Mouse (Mus musculus) midbrain, embryonic 13.5 days (tissue): ENCODE measurements at regions not wholly inside any gene's neighbourhood (a gene's known extent, or its start where the extent isn't known, plus 50 kb on each side); places are given as distances from the start of the nearest gene placed in this dataset.

Experiments used
- ATAC-seq: fragments of 200-750 bp; cut with Nextera tagmentation; 2 replicates; pipeline ENCODE4 v1.8.0; 2017; ENCODE audit warnings: mild to moderate bottlenecking, moderate TSS enrichment, moderate library complexity
- H3K27ac ChIP-seq: fragments of 300-500 bp; sonication (generic); 2 replicates; pipeline ENCODE4 v1.5.1; 2015; ENCODE audit warnings: inconsistent platforms, mild to moderate bottlenecking, moderate library complexity
- H3K27me3 ChIP-seq: fragments of 300-500 bp; sonication (generic); 2 replicates; pipeline ENCODE4 v1.6.1; 2015; ENCODE audit warnings: mild to moderate bottlenecking, inconsistent platforms
- H3K36me3 ChIP-seq: fragments of 300-500 bp; sonication (generic); 2 replicates; pipeline ENCODE4 v1.6.1; 2015; ENCODE audit warnings: mild to moderate bottlenecking, inconsistent platforms
- H3K4me1 ChIP-seq: fragments of 300-500 bp; sonication (generic); replicated peaks from 2 replicates; pipeline ENCODE4 v1.6.1; 2015; ENCODE audit warnings: inconsistent platforms
- H3K4me2 ChIP-seq: fragments of 300-500 bp; sonication (generic); replicated peaks from 2 replicates; pipeline ENCODE4 v1.6.1; 2015; ENCODE audit warnings: moderate library complexity, mild to moderate bottlenecking, inconsistent platforms
- H3K4me3 ChIP-seq: fragments of 300-500 bp; sonication (generic); replicated peaks from 2 replicates; pipeline ENCODE4 v1.5.1; 2015; ENCODE audit warnings: mild to moderate bottlenecking, inconsistent platforms
- H3K9ac ChIP-seq: fragments of 300-500 bp; sonication (generic); replicated peaks from 2 replicates; pipeline ENCODE4 v1.6.1; 2015; ENCODE audit warnings: mild to moderate bottlenecking, inconsistent platforms
- H3K9me3 ChIP-seq: fragments of 300-500 bp; sonication (generic); 2 replicates; pipeline ENCODE4 v1.6.1; 2016; ENCODE audit warnings: mild to moderate bottlenecking, inconsistent platforms
- WGBS: fragments of 180-500 bp; shearing (Covaris S2); methylation state at CpG from one replicate; pipeline ENCODE4 v1.1.7; 2015; 5-methylcytosine and 5-hydroxymethylcytosine counted together

DNA sequence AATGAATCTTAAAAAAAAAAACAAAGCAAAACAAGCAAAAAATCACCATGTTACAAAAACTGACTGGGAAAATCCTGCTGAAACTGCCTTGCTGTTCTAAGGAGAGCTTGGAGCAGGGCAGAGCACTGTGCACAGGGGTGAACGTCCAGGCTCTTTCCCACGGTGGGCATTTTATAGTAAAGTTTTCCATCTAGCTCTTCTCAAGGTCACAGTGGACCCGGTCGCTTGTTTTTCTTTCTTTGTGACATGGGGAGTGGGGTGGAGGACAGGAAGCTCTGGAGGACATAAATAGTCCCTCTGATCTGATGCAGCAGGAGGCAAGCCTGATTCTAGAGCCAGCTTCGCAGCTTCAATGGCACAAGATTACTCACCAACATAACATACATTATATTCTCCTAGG is 395.9 kb upstream of the Zmiz1 start:
- WGBS, result 84% methylated on average over 5 of the region's 5 CpGs
- Histone ChIP-seq H3K9me3 (no peaks in the 10 kb centered on the region), H3K36me3 (no peaks in the 10 kb centered on the region), H3K4me2 (no peak overlapping the region), H3K27me3 (no peaks in the 10 kb centered on the region), H3K4me1 (peaks cover 38% of the 10 kb centered on the region), H3K9ac (no peak overlapping the region), H3K27ac (no peak overlapping the region), H3K4me3 (no peak overlapping the region)
- no peak for ATAC-seq

DNA sequence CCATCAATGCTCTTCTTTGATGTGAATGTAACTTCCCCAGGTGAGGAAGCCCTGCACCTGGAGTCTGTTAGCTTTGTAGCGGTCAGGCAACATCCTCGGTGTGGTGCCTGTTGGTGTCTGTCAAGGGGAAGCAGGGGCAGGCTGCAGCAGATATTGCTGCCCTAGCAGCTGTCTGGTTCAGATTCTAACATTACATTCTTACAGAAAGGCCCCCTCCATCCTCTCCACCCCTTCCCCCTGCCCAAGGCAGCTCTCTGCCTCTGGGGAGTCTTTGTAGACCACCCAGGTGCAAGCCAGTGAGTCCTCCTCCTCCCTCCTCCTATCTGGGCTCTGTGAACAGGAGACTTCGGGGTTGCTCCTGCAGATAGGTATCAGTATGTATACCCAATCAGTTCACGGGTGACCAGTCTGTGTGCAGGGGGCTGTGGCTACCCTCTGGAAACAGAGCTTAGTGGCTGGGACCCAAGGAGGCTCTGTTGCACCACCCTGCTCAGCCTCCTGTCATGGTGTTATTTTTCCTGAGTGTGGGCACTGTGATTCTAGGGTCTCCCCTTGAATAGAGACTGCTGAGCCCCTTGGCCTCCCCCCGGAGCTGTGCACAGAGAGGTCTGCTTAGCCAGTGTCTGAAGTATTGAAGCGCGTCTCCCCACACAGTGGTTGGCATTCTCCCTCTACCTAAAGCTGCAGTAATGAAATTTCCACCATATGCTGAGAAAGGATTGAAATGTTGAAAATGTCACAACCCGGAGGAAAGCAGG is 394.6 kb upstream of the Zmiz1 start:
- Histone ChIP-seq H3K27me3 (no peaks in the 10 kb centered on the region), H3K4me2 (no peak overlapping the region), H3K9ac (0 out of 2 replicates have a peak overlapping the region, but pooled peaks have one; percentile 10), H3K4me3 (no peak overlapping the region), H3K4me1 (peaks cover 35% of the 10 kb centered on the region), H3K36me3 (no peaks in the 10 kb centered on the region), H3K27ac (no peak overlapping the region), H3K9me3 (no peaks in the 10 kb centered on the region)
- ATAC-seq, result no peak
- WGBS, result 43% methylated on average over 8 of the region's 8 CpGs

DNA sequence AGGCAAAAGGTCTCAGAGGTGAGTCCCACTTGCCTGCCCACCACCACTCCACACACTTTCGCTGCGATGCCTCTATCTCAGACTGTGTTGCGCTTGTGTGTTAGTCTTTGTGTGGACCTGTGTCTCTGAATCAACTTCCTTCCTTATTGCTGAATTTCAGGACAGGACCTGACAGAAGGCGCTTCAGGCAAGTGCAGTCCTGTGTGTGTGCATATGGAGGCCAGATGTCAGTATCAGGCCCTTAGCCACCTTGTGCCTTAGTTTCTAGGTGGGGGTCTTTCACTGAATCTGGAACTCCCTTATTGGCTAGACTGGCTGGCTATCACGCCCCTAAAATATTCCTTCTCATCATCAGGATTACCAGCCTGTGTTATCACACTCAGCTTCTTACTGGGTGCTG is 391.6 kb upstream of the Zmiz1 start:
- Histone ChIP-seq H3K4me2 (no peak overlapping the region), H3K27ac (no peak overlapping the region), H3K36me3 (no peaks in the 10 kb centered on the region), H3K9me3 (no peaks in the 10 kb centered on the region), H3K9ac (no peak overlapping the region), H3K4me3 (no peak overlapping the region), H3K27me3 (no peaks in the 10 kb centered on the region; the same call in 1 of the 2 replicates), H3K4me1 (peaks cover 51% of the 10 kb centered on the region)
- 95% methylated on average over 5 of the region's 5 CpGs for WGBS
- no peak for ATAC-seq

DNA sequence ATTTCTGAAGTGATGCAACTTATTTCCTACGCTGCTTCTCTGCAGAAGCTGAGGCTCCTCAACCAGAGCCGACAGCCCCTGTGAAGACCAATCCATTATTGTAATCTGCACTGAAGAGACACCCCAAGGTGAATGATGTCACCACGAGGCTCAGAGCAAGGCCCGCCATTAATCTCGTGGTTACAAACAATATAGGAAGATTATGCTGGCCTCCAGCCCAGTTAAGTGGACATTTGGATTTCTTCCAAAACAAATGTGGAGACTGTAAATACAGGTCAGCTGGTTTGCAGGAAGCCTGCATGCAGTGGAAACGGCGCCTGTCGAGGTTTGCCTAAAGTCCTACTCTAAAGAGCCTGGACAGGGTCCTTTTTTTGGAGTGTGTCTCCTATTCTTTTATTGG is 390.6 kb upstream of the Zmiz1 start:
- 36% methylated on average over 8 of the region's 8 CpGs for WGBS
- H3K27ac ChIP-seq, result peak overlapping the region; percentile 32; the same call in 1 of the 2 replicates
- no peaks in the 10 kb centered on the region for H3K9me3 ChIP-seq
- H3K9ac ChIP-seq, result no peak overlapping the region
- ATAC-seq, result no peak
- no peak overlapping the region for H3K4me2 ChIP-seq
- no peak overlapping the region for H3K4me3 ChIP-seq
- peaks cover 57% of the 10 kb centered on the region for H3K4me1 ChIP-seq
- no peaks in the 10 kb centered on the region; the same call in 1 of the 2 replicates for H3K27me3 ChIP-seq
- H3K36me3 ChIP-seq, result no peaks in the 10 kb centered on the region

DNA sequence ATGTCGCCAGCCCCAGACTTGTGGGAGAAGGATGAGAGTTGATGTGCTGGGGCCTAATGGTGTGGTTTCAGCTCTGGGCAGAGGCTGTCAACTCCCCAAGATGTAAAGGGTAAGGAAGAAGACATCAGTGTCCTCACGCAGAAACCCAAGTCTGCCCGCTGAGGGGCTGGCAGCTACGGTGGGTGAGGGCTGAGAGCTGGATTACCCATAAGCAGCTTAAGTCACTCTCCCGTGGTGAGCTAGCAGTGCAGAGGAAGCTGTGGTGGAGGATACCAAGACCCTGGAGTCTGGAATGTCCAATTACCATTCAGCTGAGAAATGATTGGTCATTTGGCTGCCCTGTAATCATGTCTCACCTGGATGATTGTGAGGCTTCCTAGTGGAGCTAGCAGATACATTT is 385.8 kb upstream of the Zmiz1 start:
- Histone ChIP-seq H3K27ac (0 out of 2 replicates have a peak overlapping the region, but pooled peaks have one; percentile 39), H3K4me2 (no peak overlapping the region), H3K27me3 (no peaks in the 10 kb centered on the region; the same call in 1 of the 2 replicates), H3K4me1 (peaks cover 35% of the 10 kb centered on the region), H3K9me3 (no peaks in the 10 kb centered on the region), H3K4me3 (no peak overlapping the region), H3K9ac (no peak overlapping the region), H3K36me3 (no peaks in the 10 kb centered on the region)
- peak; percentile 53; the same call in 1 of the 2 replicates for ATAC-seq
- WGBS, result 25% methylated on average over 5 of the region's 5 CpGs

DNA sequence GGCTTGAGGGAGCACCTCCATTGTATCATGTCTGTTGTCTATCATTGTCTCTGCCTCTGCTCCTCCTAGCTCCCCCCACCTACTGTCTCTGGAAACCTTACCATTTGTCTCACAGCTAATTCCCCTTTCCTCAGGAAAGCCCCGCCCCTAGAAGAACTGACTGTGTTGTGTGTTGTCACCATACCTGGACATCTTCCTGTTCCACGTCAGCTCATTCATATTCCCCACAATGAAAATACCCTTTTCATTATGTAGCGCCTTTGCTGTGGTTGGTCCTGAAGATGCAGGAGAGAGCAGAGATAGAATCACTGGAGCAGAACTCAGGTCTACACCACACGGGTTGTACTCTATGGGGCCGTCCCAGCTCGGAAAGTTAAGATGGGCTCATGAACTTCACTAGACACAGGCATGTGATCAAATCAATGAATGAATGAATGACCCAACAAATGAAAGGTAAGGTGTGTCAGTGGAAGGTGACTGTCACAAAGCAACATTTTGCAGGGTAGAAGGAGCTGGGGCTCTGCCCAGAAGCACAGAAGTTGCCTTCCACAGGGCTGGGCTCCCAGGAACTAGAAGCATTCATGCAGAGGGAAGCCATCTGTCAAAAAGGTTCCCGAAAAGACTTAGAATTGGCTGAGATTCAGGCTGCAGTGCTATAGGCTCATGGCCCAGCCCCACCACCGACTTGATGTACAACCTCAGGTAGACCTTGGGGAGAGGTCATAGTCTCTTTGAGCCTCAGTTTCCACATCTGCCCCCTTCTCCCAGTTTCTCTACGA is 384.8 kb upstream of the Zmiz1 start:
- H3K27me3 ChIP-seq, result no peaks in the 10 kb centered on the region; the same call in 1 of the 2 replicates
- peaks cover 28% of the 10 kb centered on the region for H3K4me1 ChIP-seq
- H3K9me3 ChIP-seq, result no peaks in the 10 kb centered on the region
- H3K36me3 ChIP-seq, result no peaks in the 10 kb centered on the region
- 84% methylated on average over 9 of the region's 9 CpGs for WGBS
- H3K27ac ChIP-seq, result no peak overlapping the region
- no peak overlapping the region for H3K4me3 ChIP-seq
- no peak overlapping the region for H3K4me2 ChIP-seq
- H3K9ac ChIP-seq, result no peak overlapping the region
- ATAC-seq, result no peak

DNA sequence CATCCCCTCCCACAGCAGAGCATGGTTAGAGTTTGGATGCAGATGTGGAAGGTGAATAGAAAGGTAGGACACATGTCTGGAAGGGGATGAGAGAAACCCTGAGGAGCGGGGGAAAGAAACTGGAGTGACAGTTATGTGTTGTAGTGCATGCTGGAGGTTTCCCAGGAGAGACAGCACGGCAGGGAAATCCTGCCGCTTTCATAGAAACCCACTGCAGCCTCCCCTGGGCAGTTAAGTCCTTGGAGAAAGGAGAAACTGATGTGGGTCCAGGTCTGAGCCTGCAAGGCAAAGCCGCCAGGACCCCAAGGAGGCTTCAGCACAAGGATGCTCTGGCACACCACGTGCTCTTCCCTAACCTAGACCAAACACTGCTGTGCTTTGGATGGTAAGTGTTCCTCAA is 384.1 kb upstream of the Zmiz1 start:
- Histone ChIP-seq H3K27me3 (no peaks in the 10 kb centered on the region; the same call in 1 of the 2 replicates), H3K9me3 (no peaks in the 10 kb centered on the region), H3K4me2 (no peak overlapping the region), H3K36me3 (no peaks in the 10 kb centered on the region), H3K9ac (no peak overlapping the region), H3K27ac (no peak overlapping the region), H3K4me1 (peaks cover 24% of the 10 kb centered on the region), H3K4me3 (no peak overlapping the region)
- ATAC-seq, result no peak
- WGBS, result 87% methylated on average over 5 of the region's 5 CpGs

DNA sequence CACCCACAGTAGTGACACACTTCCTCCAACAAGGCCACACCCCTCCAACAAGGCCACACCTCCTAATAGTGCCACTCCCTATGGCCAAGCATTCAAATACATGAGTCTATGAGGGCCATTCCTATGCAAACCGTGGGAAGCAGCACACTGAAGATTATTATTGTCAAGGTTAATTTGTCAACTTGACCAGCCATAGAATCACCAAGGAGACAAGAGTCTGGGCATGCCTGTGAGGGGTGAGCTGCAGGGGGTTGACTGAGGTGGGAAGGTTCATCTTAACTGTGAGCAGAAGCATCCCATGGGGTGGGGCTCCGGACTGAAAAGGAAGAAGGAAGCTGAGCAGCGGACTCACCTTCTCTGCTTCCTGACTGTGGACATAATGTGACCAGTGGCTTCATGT is 378.6 kb upstream of the Zmiz1 start:
- no peak overlapping the region for H3K4me2 ChIP-seq
- 81% methylated on average over 3 of the region's 3 CpGs for WGBS
- no peaks in the 10 kb centered on the region for H3K9me3 ChIP-seq
- no peak for ATAC-seq
- no peak overlapping the region for H3K9ac ChIP-seq
- no peak overlapping the region for H3K27ac ChIP-seq
- H3K4me3 ChIP-seq, result no peak overlapping the region
- no peaks in the 10 kb centered on the region for H3K36me3 ChIP-seq
- no peaks in the 10 kb centered on the region for H3K27me3 ChIP-seq
- H3K4me1 ChIP-seq, result no peaks in the 10 kb centered on the region

DNA sequence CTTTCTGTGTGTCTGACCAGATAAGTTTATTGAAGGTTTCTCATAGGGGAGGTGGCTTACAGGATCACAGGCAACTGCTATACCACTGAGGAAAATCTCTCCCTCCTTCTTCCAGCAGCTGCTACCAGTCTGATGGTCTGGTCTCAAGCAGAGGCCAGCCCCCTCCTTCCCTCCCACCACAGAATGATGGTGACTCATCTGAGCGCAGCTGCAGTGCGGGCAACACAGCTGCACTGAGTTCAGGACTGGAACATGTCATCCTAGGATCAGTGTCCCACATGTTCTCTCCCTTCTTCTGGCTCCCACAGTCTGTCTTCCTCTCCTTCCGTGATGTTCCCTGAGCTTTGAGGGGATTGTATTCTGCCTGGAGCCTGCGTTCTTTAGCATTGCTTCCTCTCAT is 375.1 kb upstream of the Zmiz1 start:
- WGBS, result 89% methylated on average over 4 of the region's 4 CpGs
- no peak overlapping the region for H3K9ac ChIP-seq
- no peaks in the 10 kb centered on the region for H3K36me3 ChIP-seq
- no peak overlapping the region for H3K4me2 ChIP-seq
- H3K27ac ChIP-seq, result no peak overlapping the region
- no peaks in the 10 kb centered on the region for H3K9me3 ChIP-seq
- H3K4me3 ChIP-seq, result no peak overlapping the region
- no peaks in the 10 kb centered on the region for H3K27me3 ChIP-seq
- ATAC-seq, result no peak
- H3K4me1 ChIP-seq, result no peaks in the 10 kb centered on the region

DNA sequence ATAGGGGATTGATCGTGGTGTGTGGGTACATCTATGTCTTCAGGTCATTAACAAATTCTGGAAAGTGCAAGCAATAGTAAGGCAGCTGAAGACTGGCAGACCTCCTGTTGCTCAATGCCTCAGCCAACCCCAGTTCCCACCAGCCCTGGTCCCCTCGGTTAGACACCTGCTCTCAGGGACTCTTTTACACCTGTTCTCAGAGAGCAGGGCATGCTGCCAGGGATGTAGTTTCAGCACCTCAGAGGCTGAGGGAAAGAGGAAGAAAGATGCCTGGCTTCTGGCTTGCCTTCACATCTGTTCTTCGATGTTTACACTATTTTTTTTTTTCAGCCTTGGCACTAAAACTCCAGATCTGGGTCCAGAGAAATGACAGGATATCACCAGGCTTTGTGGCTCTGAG is 362.2 kb upstream of the Zmiz1 start:
- no peak for ATAC-seq
- H3K4me1 ChIP-seq, result no peaks in the 10 kb centered on the region
- H3K9ac ChIP-seq, result no peak overlapping the region
- H3K36me3 ChIP-seq, result no peaks in the 10 kb centered on the region
- no peak overlapping the region for H3K4me3 ChIP-seq
- H3K27me3 ChIP-seq, result no peaks in the 10 kb centered on the region
- H3K9me3 ChIP-seq, result 0 out of 2 replicates have a peak, but pooled peaks cover 8% of the 10 kb centered on the region
- WGBS, result 92% methylated on average over 3 of the region's 3 CpGs
- H3K4me2 ChIP-seq, result no peak overlapping the region
- no peak overlapping the region for H3K27ac ChIP-seq

DNA sequence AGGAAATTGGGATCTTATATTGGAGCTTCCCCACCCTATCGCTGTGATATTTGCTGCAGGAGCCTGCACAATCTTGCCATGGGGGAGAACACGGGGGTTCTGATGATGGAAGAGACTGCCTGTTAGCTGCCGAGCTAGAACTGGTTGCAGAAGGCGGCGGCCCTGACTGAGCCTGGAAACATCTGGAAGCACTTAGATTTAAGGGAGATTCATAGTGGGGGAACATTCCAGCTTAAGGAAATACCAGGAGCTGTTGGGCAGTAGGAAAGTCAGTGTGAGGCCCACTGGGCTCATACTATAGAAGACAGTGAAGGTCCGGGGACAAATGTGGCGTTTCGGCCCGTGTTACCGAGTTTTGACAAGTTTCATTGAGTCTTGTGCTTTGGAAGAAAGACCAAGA is 353.6 kb upstream of the Zmiz1 start:
- H3K4me2 ChIP-seq, result no peak overlapping the region
- H3K27me3 ChIP-seq, result no peaks in the 10 kb centered on the region
- no peaks in the 10 kb centered on the region for H3K9me3 ChIP-seq
- H3K4me1 ChIP-seq, result peaks cover 34% of the 10 kb centered on the region
- H3K36me3 ChIP-seq, result no peaks in the 10 kb centered on the region
- 96% methylated on average over 10 of the region's 10 CpGs for WGBS
- H3K4me3 ChIP-seq, result no peak overlapping the region
- H3K27ac ChIP-seq, result no peak overlapping the region
- ATAC-seq, result no peak
- H3K9ac ChIP-seq, result no peak overlapping the region

DNA sequence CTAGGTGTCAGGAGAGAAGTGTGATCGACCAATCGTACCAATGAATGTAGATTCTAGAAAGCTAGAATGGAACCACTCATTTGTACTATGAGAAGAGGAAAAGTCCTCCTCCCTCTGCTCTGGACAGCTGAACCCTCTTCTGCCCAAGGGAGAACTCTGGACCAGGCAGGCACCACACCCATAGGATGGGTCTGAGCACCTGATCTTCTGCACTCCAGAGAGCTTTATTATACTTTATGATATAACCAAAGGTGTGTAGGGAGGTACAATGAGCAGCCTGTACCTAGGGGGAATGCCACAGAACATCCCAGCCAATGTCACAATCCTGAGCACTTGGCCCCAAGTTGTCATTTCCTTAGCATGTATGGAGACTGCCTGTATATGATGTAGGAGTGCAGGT is 352.5 kb upstream of the Zmiz1 start:
- no peaks in the 10 kb centered on the region for H3K36me3 ChIP-seq
- no peaks in the 10 kb centered on the region for H3K9me3 ChIP-seq
- H3K4me1 ChIP-seq, result peaks cover 39% of the 10 kb centered on the region
- H3K9ac ChIP-seq, result no peak overlapping the region
- no peak for ATAC-seq
- no peaks in the 10 kb centered on the region for H3K27me3 ChIP-seq
- H3K4me3 ChIP-seq, result no peak overlapping the region
- no peak overlapping the region for H3K4me2 ChIP-seq
- no peak overlapping the region for H3K27ac ChIP-seq
- WGBS, result 98% methylated on average over 2 of the region's 2 CpGs
